Mouse (Mus musculus): ENCODE results near the gene Ssbp4.

- peak; percentile 78 for TF ChIP-seq CTCF (conservative IDR thresholded peaks at IDR 0.05; ENCODE audit: insufficient read depth, insufficient read length, low read depth, low read length)
- no peak for TF ChIP-seq POLR2A (IDR thresholded peaks at IDR 0.05; ENCODE audit: low read depth, low read length)
Observed at GRCm38 (mm10) chr8:70625104-70625503, 16.4 kb upstream of the Ssbp4 start.
